Comparison of ENCODE assay signal across 28 mouse cellular contexts in the genomic region with DNA sequence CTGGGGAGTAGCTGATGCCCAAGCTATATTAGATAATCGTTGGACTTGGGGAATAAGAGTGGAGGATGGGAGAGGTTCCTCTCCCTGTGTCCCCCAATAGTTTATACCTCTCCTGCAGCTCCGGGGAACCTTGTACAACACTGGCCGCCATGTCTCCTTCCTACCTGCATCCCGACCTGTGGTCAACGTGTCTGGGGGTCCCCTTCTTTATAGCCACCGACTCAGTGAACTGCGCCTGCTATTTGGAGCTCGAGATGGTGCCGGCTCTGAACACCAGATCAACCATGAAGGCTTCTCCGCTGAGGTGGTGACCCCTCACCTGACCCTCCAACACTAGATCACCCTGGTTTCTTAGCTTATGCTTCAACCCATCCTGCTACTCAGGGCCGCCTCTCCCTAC. TPM values are rescaled to one million over a fixed set of nuclear protein-coding genes. Genes with fewer than 3 reads are reported as not detected.
DNase-seq lines count a peak whose midpoint lies in the region; ATAC-seq lines count a peak whose summit lies in the region.
"Had no signal": no experiment of that assay in that cellular context is flagged by ENCODE, and none has a peak within 500 bp of the region (broad histone marks: within the 10 kb centered on the region; RNA-seq: fewer than 3 reads in every experiment).

No protein-coding gene starts in this region.

- no peak overlapping the region for H3K4me2 ChIP-seq in limb, embryonic 12.5 days
- H3K4me2 ChIP-seq: embryonic facial prominence, embryonic 15.5 days; limb, embryonic 15.5 days; liver, embryonic 13.5 days had no signal

- peak; percentile 4 for DNase-seq in adrenal gland, postnatal 10 days
- DNase-seq in adrenal gland, postnatal 36 days = no peak
- DNase-seq in heart, adult 11 months = peak; percentile 95
- no peak for DNase-seq in heart, postnatal 36 days
- no peak for DNase-seq in limb, embryonic 10.5 days (ENCODE audit: low spot score)
- DNase-seq in testis, postnatal 10 days (ENCODE audit: low spot score) = peak; percentile 46
- DNase-seq in testis, postnatal 14 days (ENCODE audit: low spot score) = no peak
- DNase-seq: adrenal gland, adult 2 months; forebrain, postnatal 0 days; kidney, postnatal 14 days; liver, embryonic 13.5 days; lung, adult 18-20 months; retina, postnatal 1 day; right cerebral cortex, postnatal 14 days; thymus, postnatal 25 days had no signal

- 96% methylated on average over 11 of the region's 11 CpGs for WGBS in limb, embryonic 12.5 days
- WGBS in limb, embryonic 10.5 days = 94% methylated on average over 11 of the region's 11 CpGs

- H3K27me3 ChIP-seq in limb, embryonic 12.5 days = peaks cover 36% of the 10 kb centered on the region
- H3K27me3 ChIP-seq in limb, embryonic 10.5 days (ENCODE audit: low read depth, poor library complexity, severe bottlenecking) = peaks cover 40% of the 10 kb centered on the region
- H3K27me3 ChIP-seq: CH12.LX had no signal

- no peak for ATAC-seq in limb, embryonic 12.5 days (ENCODE audit: insufficient number of reproducible peaks, insufficient read depth, low FRiP score, low TSS enrichment, low read depth)
- ATAC-seq: activated CD4-positive, CD25-positive, alpha-beta regulatory T cell, adult 4 months; forebrain, postnatal 0 days; intestine, postnatal 0 days; lung, postnatal 0 days; midbrain, embryonic 16.5 days had no signal

- 0 out of 2 replicates have a peak overlapping the region, but pooled peaks have one; percentile 12 for H3K9ac ChIP-seq in limb, embryonic 12.5 days (replicated peaks)
- H3K9ac ChIP-seq: embryonic facial prominence, embryonic 15.5 days; forebrain, embryonic 12.5 days; forebrain, postnatal 0 days; heart, embryonic 13.5 days; limb, embryonic 15.5 days; liver, embryonic 13.5 days had no signal

- H3K4me1 ChIP-seq in limb, embryonic 12.5 days (replicated peaks) = peaks cover 51% of the 10 kb centered on the region
- peaks cover 61% of the 10 kb centered on the region for H3K4me1 ChIP-seq in limb, embryonic 10.5 days

- H3K36me3 ChIP-seq in limb, embryonic 12.5 days = no peaks in the 10 kb centered on the region
- H3K36me3 ChIP-seq in limb, embryonic 10.5 days = no peaks in the 10 kb centered on the region
- H3K36me3 ChIP-seq: embryonic facial prominence, embryonic 15.5 days; forebrain, embryonic 12.5 days; heart, embryonic 13.5 days; hindbrain, embryonic 10.5 days; limb, embryonic 15.5 days; liver, embryonic 13.5 days had no signal

- H3K4me3 ChIP-seq in limb, embryonic 12.5 days (replicated peaks) = no peak overlapping the region
- no peak overlapping the region for H3K4me3 ChIP-seq in limb, embryonic 10.5 days
- H3K4me3 ChIP-seq: embryonic facial prominence, embryonic 15.5 days; forebrain, embryonic 12.5 days; heart, embryonic 13.5 days; limb, embryonic 15.5 days; liver, embryonic 13.5 days; megakaryocyte, embryonic 14.5 days had no signal

- intact Hi-C loops in heart, postnatal 36 days (cut with DNase I) = no loop called here

- no peak overlapping the region for H3K27ac ChIP-seq in limb, embryonic 12.5 days
- H3K27ac ChIP-seq in limb, embryonic 10.5 days = no peak overlapping the region
- H3K27ac ChIP-seq: embryonic facial prominence, embryonic 15.5 days; forebrain, embryonic 12.5 days; heart, embryonic 13.5 days; limb, embryonic 15.5 days; liver, embryonic 13.5 days had no signal

- H3K9me3 ChIP-seq in limb, embryonic 12.5 days = no peaks in the 10 kb centered on the region
- H3K9me3 ChIP-seq in limb, embryonic 10.5 days (replicated peaks) = no peaks in the 10 kb centered on the region
- H3K9me3 ChIP-seq: embryonic facial prominence, embryonic 15.5 days; forebrain, embryonic 12.5 days; heart, embryonic 13.5 days; hindbrain, embryonic 10.5 days; limb, embryonic 15.5 days; liver, embryonic 13.5 days; megakaryocyte, embryonic 14.5 days had no signal

RNA-seq across cellular contexts. Expression of gene Dbp, which starts 2.6 kb away (rescaled TPM):
- 10 to 100 TPM; 21.4 to 62.3 TPM for total RNA-seq in adrenal gland, postnatal 10 days (2021)
- 100 to 1,000 TPM; 125 to 262 TPM for total RNA-seq in adrenal gland, postnatal 36 days (2021)
- total RNA-seq in heart, postnatal 36 days (2021) = 100 to 1,000 TPM in 1 of 2 experiments, 10 to 100 TPM in 1; 44.4 to 158 TPM
- polyA plus RNA-seq in limb, embryonic 12.5 days (2016; fragmentation: Nextera tagmentation; extraction: Ambion mirVana) = 6.4 and 8.5 TPM in 2 replicates
- polyA plus RNA-seq in limb, embryonic 10.5 days (2016; fragmentation: Nextera tagmentation; extraction: Ambion mirVana) = 3.7 and 4.7 TPM in 2 replicates

RNA-seq across cellular contexts. Expression of gene Car11, which starts 2.7 kb away (rescaled TPM):
- 10 to 100 TPM in 1 of 2 experiments, 1 to 10 TPM in 1; 7.6 to 14.5 TPM for total RNA-seq in adrenal gland, postnatal 10 days (2021)
- 10 to 100 TPM in 1 of 2 experiments, 1 to 10 TPM in 1; 8.6 to 10.2 TPM for total RNA-seq in adrenal gland, postnatal 36 days (2021)
- total RNA-seq in heart, postnatal 36 days (2021) = 1 to 10 TPM; 6.2 to 6.7 TPM
- polyA plus RNA-seq in limb, embryonic 12.5 days (2016; fragmentation: Nextera tagmentation; extraction: Ambion mirVana) = 8.8 and 12.6 TPM in 2 replicates
- 2.2 and 4.9 TPM in 2 replicates for polyA plus RNA-seq in limb, embryonic 10.5 days (2016; fragmentation: Nextera tagmentation; extraction: Ambion mirVana)
- total RNA-seq: CH12.LX; common myeloid progenitor, adult 5-6 weeks had no signal

RNA-seq across cellular contexts. Expression of gene Sec1, which starts 8.1 kb away (rescaled TPM):
- total RNA-seq in adrenal gland, postnatal 10 days (2021) = under 1 TPM; 0.21 to 0.30 TPM
- under 1 TPM; 0.23 to 0.99 TPM for total RNA-seq in adrenal gland, postnatal 36 days (2021)
- under 1 TPM in 1 of 2 experiments, not detected in 1; 0.22 TPM for total RNA-seq in heart, postnatal 36 days (2021)
- polyA plus RNA-seq in limb, embryonic 12.5 days (2016; fragmentation: Nextera tagmentation; extraction: Ambion mirVana) = 0.40 and 0.74 TPM in 2 replicates
- 0.54 and 0.83 TPM in 2 replicates for polyA plus RNA-seq in limb, embryonic 10.5 days (2016; fragmentation: Nextera tagmentation; extraction: Ambion mirVana)
- total RNA-seq: common myeloid progenitor, adult 5-6 weeks had no signal
- polyA plus RNA-seq: activated CD4-positive, CD25-positive, alpha-beta regulatory T cell, adult 4 months; liver, embryonic 13.5 days had no signal

RNA-seq across cellular contexts. Expression of gene Rpl18, which starts 12.9 kb away (rescaled TPM):
- 1,000 to 10,000 TPM; 1,029 to 1,042 TPM for total RNA-seq in adrenal gland, postnatal 10 days (2021)
- total RNA-seq in adrenal gland, postnatal 36 days (2021) = 1,000 to 10,000 TPM; 1,050 to 1,062 TPM
- 100 to 1,000 TPM; 550 to 591 TPM for total RNA-seq in heart, postnatal 36 days (2021)
- 990 and 1,038 TPM in 2 replicates for polyA plus RNA-seq in limb, embryonic 12.5 days (2016; fragmentation: Nextera tagmentation; extraction: Ambion mirVana)
- polyA plus RNA-seq in limb, embryonic 10.5 days (2016; fragmentation: Nextera tagmentation; extraction: Ambion mirVana) = 1,218 and 1,459 TPM in 2 replicates

RNA-seq across cellular contexts. Expression of gene Sphk2, which starts 15.5 kb away (rescaled TPM):
- 10 to 100 TPM; 28.0 to 28.8 TPM for total RNA-seq in adrenal gland, postnatal 10 days (2021)
- 10 to 100 TPM; 35.5 to 35.6 TPM for total RNA-seq in adrenal gland, postnatal 36 days (2021)
- total RNA-seq in heart, postnatal 36 days (2021) = 10 to 100 TPM; 16.2 to 18.7 TPM
- 32.5 TPM in 2 replicates for polyA plus RNA-seq in limb, embryonic 12.5 days (2016; fragmentation: Nextera tagmentation; extraction: Ambion mirVana)
- polyA plus RNA-seq in limb, embryonic 10.5 days (2016; fragmentation: Nextera tagmentation; extraction: Ambion mirVana) = 45.5 and 49.3 TPM in 2 replicates

Comparison
In these comparisons a context has a peak if more than half of its experiments do, and no peak if none do; other contexts are left out.
1. DNase-seq: peak in adrenal gland, postnatal 10 days (single experiment), heart, adult 11 months (single experiment) and testis, postnatal 10 days (single experiment); none in adrenal gland, postnatal 36 days (0 of 2), heart, postnatal 36 days (0 of 2), limb, embryonic 10.5 days (single experiment) and testis, postnatal 14 days (single experiment).